Mouse (Mus musculus): ENCODE data around the gene Pla2g4a. TPM values are rescaled to one million over a fixed set of nuclear protein-coding genes. Genes with fewer than 3 reads are reported as not detected.
A peak's percentile ranks its signal among the peaks of the same experiment; 100 is the strongest.
"Not testable (repeated sequence)": the region's sequence is repeated elsewhere in the genome, so short reads cannot be mapped to it uniquely, and the experiment has no call there.

Pla2g4a gene
- polyA plus RNA-seq, 1 experiment from 2014 or later, result 12.2 TPM

DNA sequence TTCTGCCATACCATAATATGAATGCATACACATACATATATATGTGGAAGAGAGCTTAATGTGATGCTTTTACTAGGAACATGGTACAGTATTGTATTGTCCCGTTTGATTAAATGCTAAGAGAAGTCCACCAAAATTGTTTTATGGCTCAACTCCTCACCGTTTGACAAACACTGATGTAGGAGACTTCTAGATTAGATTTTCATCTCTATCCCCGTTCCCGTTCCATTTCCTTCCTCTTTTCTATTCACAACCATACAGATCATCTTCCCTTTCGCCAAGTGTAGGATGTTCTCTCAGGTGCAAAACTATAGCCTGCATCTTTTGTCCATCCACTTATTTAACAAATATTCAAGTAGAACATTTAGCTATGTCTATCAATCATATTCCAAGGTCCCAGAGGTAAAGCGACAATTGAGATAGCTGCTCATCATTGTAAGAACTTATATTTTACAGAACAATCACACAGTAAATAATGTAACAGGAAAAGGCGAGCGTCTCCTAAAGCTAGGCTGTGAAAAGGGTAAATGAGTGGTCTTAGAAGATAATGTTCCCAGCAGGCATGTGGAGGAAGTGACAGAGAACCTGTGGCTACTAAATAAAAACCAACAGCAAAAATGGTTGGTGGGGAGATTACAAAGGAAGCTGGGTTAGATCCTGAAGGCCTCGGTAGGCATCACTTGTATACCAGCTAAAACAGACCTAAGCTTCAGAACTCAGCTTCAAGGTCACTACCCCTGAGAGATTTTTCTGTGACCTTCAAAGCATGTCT, 21.6 kb downstream of the Pla2g4a start:
- no peak for TF ChIP-seq CTCF (IDR thresholded peaks at IDR 0.05; ENCODE audit: low read depth)
- WGBS, result 81% methylated on average over 9 of the region's 9 CpGs
- no peak overlapping the region for H3K4me3 ChIP-seq (ENCODE audit: low read depth, low read length)
- H3K9me3 ChIP-seq (ENCODE audit: low read depth, low read length), result no peaks in the 10 kb centered on the region
- H3K4me1 ChIP-seq (ENCODE audit: insufficient read depth), result no peaks in the 10 kb centered on the region
- H3K27ac ChIP-seq (ENCODE audit: low read depth), result no peak overlapping the region
- no peak overlapping the region for H3K9ac ChIP-seq
- H3K36me3 ChIP-seq (ENCODE audit: insufficient read depth), result no peaks in the 10 kb centered on the region
- H3K27me3 ChIP-seq (ENCODE audit: insufficient read depth, low read length), result no peaks in the 10 kb centered on the region
- ATAC-seq (ENCODE audit: insufficient read depth), result no peak
- DNase-seq, result no peak
- H3K4me2 ChIP-seq, result no peak overlapping the region

DNA sequence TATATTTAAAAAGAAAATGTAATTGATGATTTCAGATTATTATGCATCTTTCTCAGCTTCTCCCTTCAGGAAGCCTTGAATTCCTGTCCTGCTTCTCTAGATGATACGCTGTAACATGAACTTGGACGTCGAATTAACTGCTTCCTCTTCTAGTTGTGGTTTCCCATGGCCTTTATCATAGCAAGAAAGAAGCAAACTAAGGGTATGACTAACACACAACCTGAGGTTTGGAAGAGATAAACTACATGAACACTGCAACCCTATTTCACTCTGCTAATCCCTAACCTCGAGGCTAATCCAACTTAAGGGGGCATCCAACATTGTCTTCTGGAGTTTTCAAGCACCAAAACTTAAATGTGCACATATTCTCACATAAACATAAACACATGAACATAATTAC, 23.3 kb downstream of the Pla2g4a start:
- no peaks in the 10 kb centered on the region for H3K4me1 ChIP-seq (ENCODE audit: insufficient read depth)
- no peaks in the 10 kb centered on the region for H3K9me3 ChIP-seq (ENCODE audit: low read depth, low read length)
- H3K9ac ChIP-seq, result no peak overlapping the region
- no peak overlapping the region for H3K4me3 ChIP-seq (ENCODE audit: low read depth, low read length)
- no peak overlapping the region for H3K27ac ChIP-seq (ENCODE audit: low read depth)
- ATAC-seq (ENCODE audit: insufficient read depth) (no peak), DNase-seq (no peak)
- no peaks in the 10 kb centered on the region for H3K27me3 ChIP-seq (ENCODE audit: insufficient read depth, low read length)
- WGBS, result 77% methylated on average over 4 of the region's 4 CpGs
- H3K36me3 ChIP-seq (ENCODE audit: insufficient read depth), result no peaks in the 10 kb centered on the region
- TF ChIP-seq CTCF (IDR thresholded peaks at IDR 0.05; ENCODE audit: low read depth), result no peak
- H3K4me2 ChIP-seq, result no peak overlapping the region

DNA sequence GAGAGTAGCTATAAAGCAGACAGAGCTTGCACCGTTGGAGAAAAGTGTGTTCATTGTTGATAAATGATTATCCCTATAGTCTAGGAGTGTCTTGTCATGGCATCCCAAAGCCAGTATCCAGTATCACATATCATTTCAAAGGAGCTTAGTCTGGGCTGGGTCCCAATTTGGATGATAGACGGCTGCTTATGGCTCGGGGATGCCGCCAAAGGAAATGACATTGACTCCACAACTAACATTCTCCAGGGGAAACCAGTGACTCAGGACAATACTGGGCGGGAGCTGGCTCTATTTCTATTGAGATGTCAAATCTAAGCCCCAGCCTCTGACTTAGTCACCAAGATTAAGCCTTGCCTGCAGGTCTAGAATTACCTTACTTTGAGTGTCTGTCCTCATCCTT, 31.9 kb downstream of the Pla2g4a start:
- Histone ChIP-seq H3K36me3 (ENCODE audit: insufficient read depth) (no peaks in the 10 kb centered on the region), H3K4me3 (ENCODE audit: low read depth, low read length) (no peak overlapping the region), H3K4me2 (no peak overlapping the region), H3K9me3 (ENCODE audit: low read depth, low read length) (no peaks in the 10 kb centered on the region), H3K9ac (no peak overlapping the region), H3K4me1 (ENCODE audit: insufficient read depth) (no peaks in the 10 kb centered on the region), H3K27me3 (ENCODE audit: insufficient read depth, low read length) (no peaks in the 10 kb centered on the region), H3K27ac (ENCODE audit: low read depth) (no peak overlapping the region)
- TF ChIP-seq CTCF (IDR thresholded peaks at IDR 0.05; ENCODE audit: low read depth), result no peak
- no peak for ATAC-seq (ENCODE audit: insufficient read depth)
- DNase-seq, result no peak
- WGBS, result 70% methylated on average over 5 of the region's 5 CpGs

DNA sequence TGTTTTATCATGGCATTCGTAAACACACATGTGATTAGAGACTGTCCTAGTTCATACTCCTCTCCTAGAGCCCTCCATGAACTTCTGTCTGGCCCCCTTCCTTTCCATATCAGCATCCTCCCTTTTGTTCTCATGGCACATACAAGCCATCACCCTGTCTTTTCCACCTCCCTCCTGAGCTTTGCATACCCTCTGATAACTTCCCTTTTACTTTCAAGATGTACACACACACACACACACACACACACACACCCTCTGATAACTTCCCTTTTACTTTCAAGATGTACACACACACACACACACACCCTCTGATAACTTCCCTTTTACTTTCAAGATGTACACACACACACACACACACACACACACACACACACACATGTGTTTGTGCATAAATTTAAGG, 37.4 kb downstream of the Pla2g4a start:
- not testable (repeated sequence) for H3K4me3 ChIP-seq (ENCODE audit: low read depth, low read length); H3K4me2 ChIP-seq; ATAC-seq (ENCODE audit: insufficient read depth); H3K4me1 ChIP-seq (ENCODE audit: insufficient read depth); DNase-seq; H3K9me3 ChIP-seq (ENCODE audit: low read depth, low read length); H3K27ac ChIP-seq (ENCODE audit: low read depth); H3K27me3 ChIP-seq (ENCODE audit: insufficient read depth, low read length); H3K36me3 ChIP-seq (ENCODE audit: insufficient read depth); H3K9ac ChIP-seq
- 52% methylated on average over 1 of the region's 1 CpGs for WGBS

DNA sequence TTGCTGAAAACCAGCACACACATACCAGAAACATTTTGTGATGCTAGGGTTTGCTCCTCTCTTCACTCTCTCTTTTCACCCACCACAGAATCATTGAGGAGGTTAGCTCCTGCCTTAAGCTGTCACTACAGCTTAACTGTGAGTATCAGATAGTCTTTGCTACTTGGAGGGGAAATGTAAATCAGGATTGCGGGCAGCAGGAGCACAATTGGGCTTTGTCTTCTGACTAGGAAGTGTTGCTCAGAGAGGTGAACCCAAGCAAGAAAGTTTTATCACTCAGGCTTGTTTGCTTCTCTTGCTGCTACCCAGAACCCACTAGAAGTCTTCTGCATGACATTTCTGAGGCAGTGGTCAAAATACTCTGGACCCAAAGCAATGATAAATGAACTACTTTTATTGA, 38.9 kb downstream of the Pla2g4a start:
- DNase-seq (no peak), ATAC-seq (ENCODE audit: insufficient read depth) (no peak)
- H3K36me3 ChIP-seq (ENCODE audit: insufficient read depth), result no peaks in the 10 kb centered on the region
- no peak for TF ChIP-seq CTCF (IDR thresholded peaks at IDR 0.05; ENCODE audit: low read depth)
- H3K9me3 ChIP-seq (ENCODE audit: low read depth, low read length), result no peaks in the 10 kb centered on the region
- H3K27me3 ChIP-seq (ENCODE audit: insufficient read depth, low read length), result no peaks in the 10 kb centered on the region
- H3K4me1 ChIP-seq (ENCODE audit: insufficient read depth), result no peaks in the 10 kb centered on the region
- no peak overlapping the region for H3K9ac ChIP-seq
- no peak overlapping the region for H3K4me3 ChIP-seq (ENCODE audit: low read depth, low read length)
- peak overlapping the region; percentile 25; the same call in 1 of the 2 replicates for H3K27ac ChIP-seq (ENCODE audit: low read depth)
- 55% methylated on average over 1 of the region's 1 CpGs for WGBS
- no peak overlapping the region for H3K4me2 ChIP-seq

DNA sequence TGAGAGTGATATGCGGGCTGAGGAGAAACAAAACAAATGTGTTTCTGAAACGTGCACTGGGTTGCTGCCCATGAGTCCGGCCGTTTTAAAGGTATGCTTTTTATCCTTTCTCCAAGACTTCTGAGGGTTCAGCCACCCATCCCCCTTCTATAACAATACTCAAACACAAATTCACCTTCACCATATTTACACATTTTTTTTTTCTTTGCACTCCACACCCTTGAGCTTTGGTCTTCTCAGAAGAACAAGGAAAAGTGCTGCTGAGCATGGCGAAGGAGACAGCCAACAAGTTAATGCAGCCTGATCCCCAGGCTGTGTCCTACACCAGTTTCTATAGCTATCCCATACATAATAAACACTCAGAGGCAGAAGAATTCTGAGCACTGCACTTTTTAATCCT, 39.8 kb downstream of the Pla2g4a start:
- WGBS, result 67% methylated on average over 5 of the region's 5 CpGs
- H3K4me2 ChIP-seq, result no peak overlapping the region
- H3K27ac ChIP-seq (ENCODE audit: low read depth), result no peak overlapping the region
- no peak overlapping the region for H3K4me3 ChIP-seq (ENCODE audit: low read depth, low read length)
- no peak overlapping the region for H3K9ac ChIP-seq
- H3K36me3 ChIP-seq (ENCODE audit: insufficient read depth), result no peaks in the 10 kb centered on the region
- TF ChIP-seq CTCF (IDR thresholded peaks at IDR 0.05; ENCODE audit: low read depth), result no peak
- DNase-seq (no peak), ATAC-seq (ENCODE audit: insufficient read depth) (no peak; the same call in 1 of the 2 replicates)
- no peaks in the 10 kb centered on the region for H3K27me3 ChIP-seq (ENCODE audit: insufficient read depth, low read length)
- H3K9me3 ChIP-seq (ENCODE audit: low read depth, low read length), result no peaks in the 10 kb centered on the region
- H3K4me1 ChIP-seq (ENCODE audit: insufficient read depth), result no peaks in the 10 kb centered on the region

DNA sequence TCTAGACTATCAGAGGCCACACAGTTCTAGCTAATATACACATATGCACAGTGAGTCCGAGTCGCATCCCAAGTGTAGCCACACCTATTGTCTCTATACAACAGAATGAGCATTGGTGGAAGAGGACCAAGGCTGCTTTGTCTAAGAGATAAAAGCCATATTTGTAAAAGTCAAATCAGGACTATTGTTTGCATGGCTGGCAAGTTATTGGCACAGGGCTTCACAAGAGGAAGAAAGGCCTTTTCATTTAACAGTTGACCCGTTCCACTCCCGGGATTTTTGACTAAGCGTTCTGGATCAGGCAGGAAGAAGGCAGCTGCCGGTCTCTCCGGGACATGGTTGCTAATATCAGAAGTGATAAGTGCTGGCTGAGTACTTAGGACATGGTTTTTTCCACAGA, 41.8 kb downstream of the Pla2g4a start:
- Histone ChIP-seq H3K4me3 (ENCODE audit: low read depth, low read length) (no peak overlapping the region), H3K4me1 (ENCODE audit: insufficient read depth) (no peaks in the 10 kb centered on the region), H3K9me3 (ENCODE audit: low read depth, low read length) (no peaks in the 10 kb centered on the region), H3K36me3 (ENCODE audit: insufficient read depth) (no peaks in the 10 kb centered on the region), H3K4me2 (no peak overlapping the region), H3K27me3 (ENCODE audit: insufficient read depth, low read length) (no peaks in the 10 kb centered on the region), H3K9ac (no peak overlapping the region), H3K27ac (ENCODE audit: low read depth) (no peak overlapping the region)
- no peak for TF ChIP-seq CTCF (IDR thresholded peaks at IDR 0.05; ENCODE audit: low read depth)
- ATAC-seq (ENCODE audit: insufficient read depth) (no peak), DNase-seq (no peak)
- 88% methylated on average over 7 of the region's 7 CpGs for WGBS

Measured in lung, embryonic 14.5 days (tissue).